Mouse (Mus musculus): Measurements from ENCODE around the gene Macrod2. TPM values are rescaled to one million over a fixed set of nuclear protein-coding genes. Genes with fewer than 3 reads are reported as not detected.

Macrod2 gene
- total RNA-seq, 1 experiment from 2014 or later: not detected

GRCm38 (mm10) chr2:141117579-141117978, 722.5 kb downstream of the Macrod2 start:
- ATAC-seq (ENCODE audit: extremely low read depth, insufficient number of reproducible peaks, low FRiP score, poor library complexity, severe bottlenecking): no peak

GRCm38 (mm10) chr2:141123875-141124274, 728.8 kb downstream of the Macrod2 start:
- no peak for ATAC-seq (ENCODE audit: extremely low read depth, insufficient number of reproducible peaks, low FRiP score, poor library complexity, severe bottlenecking)

GRCm38 (mm10) chr2:141125638-141126037, 730.5 kb downstream of the Macrod2 start:
- ATAC-seq (ENCODE audit: extremely low read depth, insufficient number of reproducible peaks, low FRiP score, poor library complexity, severe bottlenecking): no peak

- no peak for ATAC-seq (ENCODE audit: extremely low read depth, insufficient number of reproducible peaks, low FRiP score, poor library complexity, severe bottlenecking)
Measured at GRCm38 (mm10) chr2:141142266-141142665, 747.2 kb downstream of the Macrod2 start.

GRCm38 (mm10) chr2:141152011-141152772, 757.1 kb downstream of the Macrod2 start:
- ATAC-seq (ENCODE audit: extremely low read depth, insufficient number of reproducible peaks, low FRiP score, poor library complexity, severe bottlenecking): no peak

- ATAC-seq (ENCODE audit: extremely low read depth, insufficient number of reproducible peaks, low FRiP score, poor library complexity, severe bottlenecking): no peak
Measured at GRCm38 (mm10) chr2:141155972-141156371, 760.9 kb downstream of the Macrod2 start.

- no peak for ATAC-seq (ENCODE audit: extremely low read depth, insufficient number of reproducible peaks, low FRiP score, poor library complexity, severe bottlenecking)
Measured at GRCm38 (mm10) chr2:141156979-141157593, 762.0 kb downstream of the Macrod2 start.

- ATAC-seq (ENCODE audit: extremely low read depth, insufficient number of reproducible peaks, low FRiP score, poor library complexity, severe bottlenecking): no peak
Measured at GRCm38 (mm10) chr2:141158161-141158560, 763.1 kb downstream of the Macrod2 start.

GRCm38 (mm10) chr2:141163918-141164317, 768.8 kb downstream of the Macrod2 start:
- no peak for ATAC-seq (ENCODE audit: extremely low read depth, insufficient number of reproducible peaks, low FRiP score, poor library complexity, severe bottlenecking)

GRCm38 (mm10) chr2:141169586-141169985, 774.5 kb downstream of the Macrod2 start:
- ATAC-seq (ENCODE audit: extremely low read depth, insufficient number of reproducible peaks, low FRiP score, poor library complexity, severe bottlenecking): no peak

- ATAC-seq (ENCODE audit: extremely low read depth, insufficient number of reproducible peaks, low FRiP score, poor library complexity, severe bottlenecking): no peak
Measured at GRCm38 (mm10) chr2:141173167-141173566, 778.1 kb downstream of the Macrod2 start.

GRCm38 (mm10) chr2:141173607-141174006, 778.5 kb downstream of the Macrod2 start:
- no peak for ATAC-seq (ENCODE audit: extremely low read depth, insufficient number of reproducible peaks, low FRiP score, poor library complexity, severe bottlenecking)

- no peak for ATAC-seq (ENCODE audit: extremely low read depth, insufficient number of reproducible peaks, low FRiP score, poor library complexity, severe bottlenecking)
Measured at GRCm38 (mm10) chr2:141180656-141181055, 785.5 kb downstream of the Macrod2 start.

GRCm38 (mm10) chr2:141182034-141182759, 787.1 kb downstream of the Macrod2 start:
- ATAC-seq (ENCODE audit: extremely low read depth, insufficient number of reproducible peaks, low FRiP score, poor library complexity, severe bottlenecking): no peak

- ATAC-seq (ENCODE audit: extremely low read depth, insufficient number of reproducible peaks, low FRiP score, poor library complexity, severe bottlenecking): no peak
Measured at GRCm38 (mm10) chr2:141194476-141194875, 799.4 kb downstream of the Macrod2 start.

- no peak for ATAC-seq (ENCODE audit: extremely low read depth, insufficient number of reproducible peaks, low FRiP score, poor library complexity, severe bottlenecking)
Measured at GRCm38 (mm10) chr2:141200481-141200880, 805.4 kb downstream of the Macrod2 start.

- no peak for ATAC-seq (ENCODE audit: extremely low read depth, insufficient number of reproducible peaks, low FRiP score, poor library complexity, severe bottlenecking)
Measured at GRCm38 (mm10) chr2:141201303-141202014, 806.4 kb downstream of the Macrod2 start.

- ATAC-seq (ENCODE audit: extremely low read depth, insufficient number of reproducible peaks, low FRiP score, poor library complexity, severe bottlenecking): no peak
Measured at GRCm38 (mm10) chr2:141202015-141202364, 806.9 kb downstream of the Macrod2 start.

GRCm38 (mm10) chr2:141211346-141211745, 816.2 kb downstream of the Macrod2 start:
- ATAC-seq (ENCODE audit: extremely low read depth, insufficient number of reproducible peaks, low FRiP score, poor library complexity, severe bottlenecking): no peak
